8 mouse cellular contexts compared by ENCODE assay signal in the genomic region with DNA sequence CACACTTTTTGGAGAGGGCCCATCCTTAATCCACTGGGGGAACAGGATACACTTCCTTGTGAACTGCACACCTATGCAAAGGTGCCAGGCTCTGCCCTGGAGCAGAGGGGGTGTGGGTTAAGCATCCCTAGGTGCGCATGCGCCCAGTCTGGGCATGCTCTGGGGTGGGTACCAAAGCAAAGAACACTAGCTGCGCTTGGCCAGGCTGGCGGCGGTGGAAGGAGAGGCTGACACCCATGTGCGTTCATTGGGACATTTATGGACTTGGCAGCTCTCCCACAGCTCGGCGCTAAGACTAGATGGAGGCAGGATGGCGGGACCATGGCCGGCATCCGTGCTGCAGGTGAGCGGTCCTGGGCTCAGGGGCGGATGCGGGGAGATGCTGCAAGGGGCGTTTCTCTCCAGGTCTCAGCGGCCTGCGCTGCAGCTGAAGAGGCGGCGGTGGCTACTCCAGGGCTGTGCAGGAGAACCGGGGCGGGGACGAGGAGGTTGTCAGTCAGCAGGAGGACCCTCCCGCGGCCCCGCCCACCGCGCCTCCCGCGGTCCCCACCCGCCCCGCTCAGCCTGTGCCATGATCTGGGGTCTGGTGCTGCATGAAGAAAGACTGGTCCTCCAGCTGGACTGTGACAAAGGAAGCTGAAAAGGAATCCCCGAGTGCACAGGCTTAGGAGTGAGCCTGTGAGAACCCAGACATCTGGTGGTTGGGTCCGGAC. TPM values are rescaled to one million over a fixed set of nuclear protein-coding genes. Genes with fewer than 3 reads are reported as not detected.
DNase-seq lines count a peak whose midpoint lies in the region; ATAC-seq and TF ChIP-seq lines count a peak whose summit lies in the region.

A gene (plus strand): TSS at position 146 of the 713 bp plus-strand sequence.

- peak; percentile 58 for ATAC-seq in liver, embryonic 13.5 days (ENCODE audit: low read depth)

- WGBS in hindbrain, embryonic 10.5 days, result 6% methylated on average over 33 of the region's 33 CpGs
- 5% methylated on average over 33 of the region's 33 CpGs for WGBS in liver, embryonic 13.5 days (ENCODE audit: insufficient replicate concordance)

- no peaks in the 10 kb centered on the region for H3K4me1 ChIP-seq in cortical plate, adult 2 months (ENCODE audit: control insufficient read depth, insufficient read depth, low read length)
- peaks cover 15% of the 10 kb centered on the region for H3K4me1 ChIP-seq in hindbrain, embryonic 10.5 days (replicated peaks)
- H3K4me1 ChIP-seq in liver, embryonic 13.5 days (replicated peaks), result peaks cover 10% of the 10 kb centered on the region

- no peak within 1 kb of the TSS for H3K27ac ChIP-seq in cortical plate, adult 2 months (ENCODE audit: insufficient read depth, low read length)
- H3K27ac ChIP-seq in hindbrain, embryonic 10.5 days, result no peak within 1 kb of the TSS
- H3K27ac ChIP-seq in liver, embryonic 13.5 days, result no peak within 1 kb of the TSS

- no peak for TF ChIP-seq CTCF in cortical plate, adult 2 months (IDR thresholded peaks at IDR 0.05; ENCODE audit: extremely low read depth, insufficient read depth, low read length)

- no peak within 1 kb of the TSS for H3K9ac ChIP-seq in liver, embryonic 13.5 days

- H3K4me3 ChIP-seq in cortical plate, adult 2 months (ENCODE audit: insufficient read depth, low read length), result peak within 1 kb of the TSS; percentile 36
- peak within 1 kb of the TSS; percentile 41 for H3K4me3 ChIP-seq in hindbrain, embryonic 10.5 days
- H3K4me3 ChIP-seq in liver, embryonic 13.5 days (replicated peaks), result no peak within 1 kb of the TSS

- 0 out of 2 replicates have a peak within 1 kb of the TSS, but pooled peaks have one; percentile 23 for H3K4me2 ChIP-seq in liver, embryonic 13.5 days

- peaks cover 10% of the 10 kb centered on the region; the same call in 1 of the 2 replicates for H3K9me3 ChIP-seq in hindbrain, embryonic 10.5 days
- H3K9me3 ChIP-seq in liver, embryonic 13.5 days (replicated peaks), result no peaks in the 10 kb centered on the region

- peak; percentile 48 to 60 for DNase-seq in kidney, postnatal 4 days
- no peak for DNase-seq in kidney, adult 9 months
- peak; percentile 32 for DNase-seq in hindbrain, embryonic 10.5 days (ENCODE audit: low spot score)
- no peak for DNase-seq in liver, embryonic 13.5 days
- peak; percentile 67 for DNase-seq in right cerebral cortex, postnatal 4 days
- no peak for DNase-seq in urinary bladder, postnatal 25 days (ENCODE audit: low spot score)
- DNase-seq in cerebellum, adult 18-20 months, result no peak

- TF ChIP-seq POLR2A in cortical plate, adult 2 months (IDR thresholded peaks at IDR 0.05; ENCODE audit: extremely low read depth, insufficient read depth, low read length), result peak; percentile 11; the same call in 1 of the 2 replicates

- peaks cover 47% of the 10 kb centered on the region for H3K27me3 ChIP-seq in hindbrain, embryonic 10.5 days (ENCODE audit: insufficient read depth, poor library complexity, severe bottlenecking)
- H3K27me3 ChIP-seq in liver, embryonic 13.5 days, result peaks cover 25% of the 10 kb centered on the region

- no peaks in the 10 kb centered on the region for H3K36me3 ChIP-seq in hindbrain, embryonic 10.5 days
- no peaks in the 10 kb centered on the region for H3K36me3 ChIP-seq in liver, embryonic 13.5 days

RNA-seq across cellular contexts. Expression of the gene that starts here (rescaled TPM):
- polyA plus RNA-seq in cortical plate, adult 2 months (2012; rRNA removed), result 3.0 and 3.9 TPM in 2 replicates
- polyA plus RNA-seq in hindbrain, embryonic 10.5 days (2016; fragmentation: Nextera tagmentation; extraction: Ambion mirVana), result 0.20 TPM in 1 of 2 replicates, not detected in the other
- polyA plus RNA-seq in liver, embryonic 13.5 days (2015; fragmentation: Nextera tagmentation; extraction: Ambion mirVana), result not detected in 2 replicates

Comparison
In these comparisons a context has a peak if more than half of its experiments do, and no peak if none do; other contexts are left out.
1. DNase-seq: peak in kidney, postnatal 4 days (2 of 2) and right cerebral cortex, postnatal 4 days (single experiment); none in kidney, adult 9 months (single experiment), liver, embryonic 13.5 days (single experiment), urinary bladder, postnatal 25 days (single experiment) and cerebellum, adult 18-20 months (0 of 2).
2. Peak in DNase-seq and H3K4me3 ChIP-seq in hindbrain, embryonic 10.5 days; RNA of the gene not detected or under 1 TPM.
3. Peak in ATAC-seq and H3K4me2 ChIP-seq in liver, embryonic 13.5 days; RNA of the gene not detected or under 1 TPM.